Mouse (Mus musculus): Measurements from ENCODE around the gene Lgals8.

The Lgals8 gene

GRCm38 (mm10) chr13:12464844-12465243, at the start of gene Lgals8:
Lgals8 (minus strand) TSS chr13:12464944.
- WGBS = 88% methylated on average over 1 of the region's 1 CpGs

GRCm38 (mm10) chr13:12511189-12511965, 46.6 kb upstream of the Lgals8 start:
- 74% methylated on average over 9 of the region's 9 CpGs for WGBS

GRCm38 (mm10) chr13:12510032-12510431, 45.3 kb upstream of the Lgals8 start:
- WGBS = 94% methylated on average over 6 of the region's 6 CpGs

GRCm38 (mm10) chr13:12507426-12507825, 42.7 kb upstream of the Lgals8 start:
- 92% methylated on average over 6 of the region's 6 CpGs for WGBS

- 87% methylated on average over 3 of the region's 3 CpGs for WGBS
Measured at GRCm38 (mm10) chr13:12505359-12505758, 40.6 kb upstream of the Lgals8 start.

GRCm38 (mm10) chr13:12503238-12503751, 38.6 kb upstream of the Lgals8 start:
- WGBS = 68% methylated on average over 11 of the region's 11 CpGs

- 61% methylated on average over 4 of the region's 4 CpGs for WGBS
Measured at GRCm38 (mm10) chr13:12502665-12503237, 38.0 kb upstream of the Lgals8 start.

- WGBS = 55% methylated on average over 7 of the region's 7 CpGs
Measured at GRCm38 (mm10) chr13:12499107-12499506, 34.4 kb upstream of the Lgals8 start.

- 73% methylated on average over 8 of the region's 8 CpGs for WGBS
Measured at GRCm38 (mm10) chr13:12497809-12498208, 33.1 kb upstream of the Lgals8 start.

GRCm38 (mm10) chr13:12494750-12495149, 30.0 kb upstream of the Lgals8 start:
- 83% methylated on average over 9 of the region's 9 CpGs for WGBS

GRCm38 (mm10) chr13:12492515-12492914, 27.8 kb upstream of the Lgals8 start:
- 94% methylated on average over 3 of the region's 3 CpGs for WGBS

GRCm38 (mm10) chr13:12485640-12486039, 20.9 kb upstream of the Lgals8 start:
- 85% methylated on average over 7 of the region's 7 CpGs for WGBS

GRCm38 (mm10) chr13:12485197-12485596, 20.5 kb upstream of the Lgals8 start:
- 68% methylated on average over 2 of the region's 2 CpGs for WGBS

- WGBS = 70% methylated on average over 6 of the region's 6 CpGs
Measured at GRCm38 (mm10) chr13:12479802-12480201, 15.1 kb upstream of the Lgals8 start.

- WGBS = 84% methylated on average over 15 of the region's 15 CpGs
Measured at GRCm38 (mm10) chr13:12478301-12478700, 13.6 kb upstream of the Lgals8 start.

- 96% methylated on average over 4 of the region's 4 CpGs for WGBS
Measured at GRCm38 (mm10) chr13:12476886-12477285, 12.1 kb upstream of the Lgals8 start.

GRCm38 (mm10) chr13:12475239-12475638, 10.5 kb upstream of the Lgals8 start:
- 83% methylated on average over 6 of the region's 6 CpGs for WGBS

- 36% methylated on average over 8 of the region's 8 CpGs for WGBS
Measured at GRCm38 (mm10) chr13:12473724-12474378, 9.1 kb upstream of the Lgals8 start.

- WGBS = 95% methylated on average over 1 of the region's 1 CpGs
Measured at GRCm38 (mm10) chr13:12468488-12468887, 3.7 kb upstream of the Lgals8 start.

GRCm38 (mm10) chr13:12464159-12464558, 585 bp downstream of the Lgals8 start:
- 88% methylated on average over 6 of the region's 6 CpGs for WGBS

- WGBS = 81% methylated on average over 4 of the region's 4 CpGs
Measured at GRCm38 (mm10) chr13:12462623-12463022, 2.1 kb downstream of the Lgals8 start.

- 3% methylated on average over 7 of the region's 7 CpGs for WGBS
Measured at GRCm38 (mm10) chr13:12461730-12462119, 3.0 kb downstream of the Lgals8 start.

Data from cerebral cortex, adult 2 months (tissue).